Mouse (Mus musculus) heart, adult 2 months (tissue): ENCODE results near the gene Chga. TPM values are rescaled to one million over a fixed set of nuclear protein-coding genes. Genes with fewer than 3 reads are reported as not detected.
A peak's percentile ranks its signal among the peaks of the same experiment; 100 is the strongest.

Experiments
- DNase-seq, 2 experiments: peaks; one replicate each; pipeline ENCODE4 v3.0.0; 2021
- H3K27ac ChIP-seq: fragments of 200-600 bp; 2 replicates; pipeline ENCODE4 v1.8.1; 2022
- H3K27me3 ChIP-seq: fragments of 200-500 bp; 2 replicates; pipeline ENCODE4 v1.6.1; 2012; ENCODE audit warnings: mild to moderate bottlenecking, low read length, inconsistent platforms, mixed read lengths; ENCODE audit not compliant: control insufficient read depth, insufficient read depth
- H3K36me3 ChIP-seq: fragments of 200-500 bp; 2 replicates; pipeline ENCODE4 v1.6.1; 2012; ENCODE audit warnings: low read length, inconsistent platforms; ENCODE audit not compliant: control insufficient read depth, insufficient read depth
- H3K4me1 ChIP-seq: fragments of 200-500 bp; 2 replicates; pipeline ENCODE4 v1.6.1; 2011; ENCODE audit warnings: low read length; ENCODE audit not compliant: control insufficient read depth, insufficient read depth
- H3K4me3 ChIP-seq: fragments of 200-600 bp; 2 replicates; pipeline ENCODE4 v1.8.1; 2022
- H3K79me2 ChIP-seq: fragments of 200-500 bp; replicated peaks from 2 replicates; pipeline ENCODE4 v1.6.1; 2012; ENCODE audit warnings: mild to moderate bottlenecking, inconsistent platforms, low read length, moderate library complexity, mixed read lengths; ENCODE audit not compliant: control insufficient read depth, insufficient read depth
- H3K9ac ChIP-seq: fragments of 200-500 bp; 2 replicates; pipeline ENCODE4 v1.6.1; 2012; ENCODE audit warnings: low read depth, mild to moderate bottlenecking, control low read depth, inconsistent platforms, low read length, mixed read lengths
- CTCF ChIP-seq: fragments of 200-600 bp; IDR thresholded peaks from 2 replicates; pipeline ENCODE4 v1.8.1; 2022; ENCODE audit warnings: antibody characterized with exemption, mild to moderate bottlenecking, moderate library complexity
- EP300 ChIP-seq: fragments of 200-500 bp; IDR thresholded peaks from 2 replicates; pipeline ENCODE4 v1.6.1; 2011; ENCODE audit warnings: low read depth, low read length, control low read depth; ENCODE audit not compliant: insufficient read depth
- POLR2A ChIP-seq: fragments of 200-500 bp; IDR thresholded peaks from 2 replicates; pipeline ENCODE4 v1.6.1; 2011; ENCODE audit warnings: mild to moderate bottlenecking, low read depth, low read length, control low read depth; ENCODE audit not compliant: insufficient read depth
- WGBS: fragments of 180-500 bp; shearing (Covaris S2); methylation state at CpG from one replicate; pipeline ENCODE4 v1.1.7; 2018; 5-methylcytosine and 5-hydroxymethylcytosine counted together
- intact Hi-C: fragments of 180-260 bp; cut with DNase I; formaldehyde crosslinking; loops from one replicate; pipeline ENCODE4 v1.15.1; 2025
- polyA plus RNA-seq: library from polyadenylated mRNA; depleted of rRNA; stranded (reverse); fragments of >200 nt; gene quantifications from 2 replicates; pipeline ENCODE4 v1.2.3, GENCODE M21; 2012
- total RNA-seq, 2 experiments: library from RNA; stranded (reverse); gene quantifications; 2 replicates each; pipeline ENCODE4 v1.2.3; 2021

Gene Chga
- total and polyA plus RNA-seq, 3 experiments: 0.06 TPM; not detected in 2

DNA sequence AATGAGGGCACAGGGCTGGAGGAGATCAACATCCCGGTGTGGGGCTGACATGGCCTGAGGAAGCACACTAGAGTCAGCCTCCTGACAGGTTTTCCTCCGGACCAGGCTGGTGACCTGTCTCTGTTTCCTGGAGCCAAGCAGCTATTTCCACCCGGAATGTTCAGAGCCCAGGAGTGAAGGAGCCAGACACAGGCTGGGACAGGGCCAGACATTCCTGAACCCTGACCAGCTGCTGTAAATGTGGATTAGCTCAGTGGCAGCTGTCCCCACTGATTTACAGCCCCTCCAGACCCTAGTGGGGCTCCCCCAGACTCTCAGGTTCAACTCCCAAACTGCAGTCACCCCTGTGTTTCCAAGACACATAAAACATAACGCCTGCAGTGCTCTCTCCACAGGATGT, 42.7 kb downstream of the Chga start:
- DNase-seq: peak; percentile 62 to 78
- no peak for TF ChIP-seq POLR2A
- no peak for TF ChIP-seq CTCF
- peak; percentile 72 for TF ChIP-seq EP300
- H3K4me3 ChIP-seq: no peak overlapping the region
- H3K9ac ChIP-seq: no peak overlapping the region
- peaks cover 20% of the 10 kb centered on the region for H3K4me1 ChIP-seq
- H3K27ac ChIP-seq: peak overlapping the region; percentile 13; the same call in 1 of the 2 replicates
- H3K36me3 ChIP-seq: no peaks in the 10 kb centered on the region
- intact Hi-C loops: loop anchor here (5.0 kb wide), 1 partner anchor 105 kb away; the partner anchor contains the start of gene Itpk1
- no peaks in the 10 kb centered on the region for H3K79me2 ChIP-seq
- no peaks in the 10 kb centered on the region for H3K27me3 ChIP-seq
- WGBS: 7% methylated on average over 4 of the region's 4 CpGs

- Histone ChIP-seq H3K27me3 (no peaks in the 10 kb centered on the region), H3K4me1 (peaks cover 18% of the 10 kb centered on the region), H3K79me2 (no peaks in the 10 kb centered on the region), H3K27ac (no peak overlapping the region), H3K9ac (no peak overlapping the region), H3K4me3 (no peak overlapping the region), H3K36me3 (no peaks in the 10 kb centered on the region)
- DNase-seq: no peak
- WGBS: 96% methylated on average over 3 of the region's 3 CpGs
- TF ChIP-seq EP300 (no peak), CTCF (peak; percentile 51)
- intact Hi-C loops: loop anchor here (5.0 kb wide), 1 partner anchor 104 kb away; the partner anchor contains the start of gene Itpk1
Observed at GRCm38 (mm10) chr12:102598535-102598934, 43.8 kb downstream of the Chga start.

- Histone ChIP-seq H3K27ac (no peak overlapping the region), H3K9ac (no peak overlapping the region), H3K27me3 (no peaks in the 10 kb centered on the region), H3K4me1 (peaks cover 13% of the 10 kb centered on the region), H3K79me2 (no peaks in the 10 kb centered on the region), H3K4me3 (no peak overlapping the region), H3K36me3 (no peaks in the 10 kb centered on the region)
- TF ChIP-seq EP300: no peak
- no peak for TF ChIP-seq POLR2A
- no peak for TF ChIP-seq CTCF
- 81% methylated on average over 7 of the region's 7 CpGs for WGBS
- DNase-seq: no peak
- intact Hi-C loops: loop anchor here (5.0 kb wide), 1 partner anchor 102 kb away; the partner anchor contains the start of gene Itpk1
Observed at GRCm38 (mm10) chr12:102599801-102600200, 45.0 kb downstream of the Chga start.

- Histone ChIP-seq H3K9ac (no peak overlapping the region), H3K27me3 (no peaks in the 10 kb centered on the region), H3K36me3 (no peaks in the 10 kb centered on the region), H3K79me2 (no peaks in the 10 kb centered on the region), H3K27ac (no peak overlapping the region), H3K4me1 (peaks cover 13% of the 10 kb centered on the region), H3K4me3 (no peak overlapping the region)
- 59% methylated on average over 6 of the region's 6 CpGs for WGBS
- DNase-seq: no peak
- TF ChIP-seq POLR2A (no peak), EP300 (no peak), CTCF (no peak)
- intact Hi-C loops: no loop called here
Observed at GRCm38 (mm10) chr12:102600345-102600744, 45.6 kb downstream of the Chga start.

- Histone ChIP-seq H3K4me1 (peaks cover 11% of the 10 kb centered on the region), H3K79me2 (no peaks in the 10 kb centered on the region), H3K4me3 (no peak overlapping the region), H3K27ac (no peak overlapping the region), H3K9ac (no peak overlapping the region), H3K27me3 (no peaks in the 10 kb centered on the region), H3K36me3 (no peaks in the 10 kb centered on the region)
- DNase-seq: no peak
- WGBS: 81% methylated on average over 8 of the region's 8 CpGs
- TF ChIP-seq POLR2A (no peak), EP300 (no peak), CTCF (no peak)
- intact Hi-C loops: no loop called here
Observed at GRCm38 (mm10) chr12:102601847-102602246, 47.1 kb downstream of the Chga start.

DNA sequence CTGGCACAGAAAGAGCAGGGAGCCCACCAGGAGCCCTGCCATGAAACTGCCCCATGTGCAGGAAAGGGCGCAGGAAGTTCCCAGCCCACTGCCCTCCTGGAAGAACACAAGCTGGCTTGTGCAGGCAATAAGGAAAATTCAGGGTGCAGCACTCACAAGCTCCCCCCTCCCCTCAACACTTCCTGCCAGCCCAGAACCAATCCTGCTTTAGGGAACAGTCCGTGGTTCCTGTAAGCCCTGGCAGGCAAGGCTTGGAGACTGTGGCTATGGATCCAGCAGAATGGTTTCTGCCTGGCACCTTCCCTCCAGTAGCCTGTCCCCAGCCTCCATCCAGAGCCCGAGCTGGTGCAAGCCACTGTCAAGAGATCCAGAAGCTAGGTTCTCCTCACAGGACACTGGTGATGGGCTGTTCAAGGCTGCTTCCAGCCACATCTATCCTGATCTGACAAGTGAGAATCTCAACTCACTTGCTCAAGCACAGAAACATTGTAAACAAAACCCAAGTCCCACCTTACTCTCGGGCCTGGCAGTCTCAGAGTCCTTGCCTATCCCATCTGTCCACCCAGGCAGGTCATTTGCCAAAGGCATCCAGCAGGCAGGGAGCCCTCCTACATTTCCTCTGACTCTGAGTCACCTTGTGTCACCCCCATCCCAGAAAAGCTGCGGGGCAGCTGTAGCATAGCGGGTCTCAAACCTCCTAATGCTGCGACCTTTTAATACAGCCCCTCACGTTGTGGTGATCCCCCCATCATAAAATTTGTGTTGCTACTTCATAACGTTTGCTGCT, 47.7 kb downstream of the Chga start:
- Histone ChIP-seq H3K4me3 (no peak overlapping the region), H3K9ac (no peak overlapping the region), H3K36me3 (no peaks in the 10 kb centered on the region), H3K79me2 (no peaks in the 10 kb centered on the region), H3K27me3 (no peaks in the 10 kb centered on the region), H3K27ac (no peak overlapping the region), H3K4me1 (peaks cover 7% of the 10 kb centered on the region)
- TF ChIP-seq POLR2A (no peak), EP300 (no peak), CTCF (no peak)
- intact Hi-C loops: no loop called here
- DNase-seq: no peak
- WGBS: 81% methylated on average over 9 of the region's 9 CpGs
